Mouse (Mus musculus) megakaryocyte, adult 5-6 weeks (primary cell): ENCODE data around the gene Wdr26. TPM values are rescaled to one million over a fixed set of nuclear protein-coding genes. Genes with fewer than 3 reads are reported as not detected.

Source experiments
- total RNA-seq, 2 experiments: library from RNA; stranded (forward) in 1 of 2; stranded (reverse) in 1 of 2; fragments of 153-499, 151-499 nt in 1 of 2; fragments of 221-1000, 200-1000 nt in 1 of 2; gene quantifications; 2 replicates each; pipeline versions ENCODE4 v1.2.3 to v1.2.4; 2015 to 2017

Wdr26 gene
- total RNA-seq, 2 experiments from 2014 or later: 235 to 258 TPM

Other genes starting within 250 kb of the Wdr26 start
- gene Ephx1, start 191.1 kb downstream of the Wdr26 start, total RNA-seq (2015): 1.3 and 2.4 TPM in 2 replicates
- 1.3 and 2.1 TPM in 2 replicates for gene Ephx1, start 191.1 kb downstream of the Wdr26 start, total RNA-seq (2017)
- not detected in 2 replicates for gene 9130409I23Rik, start 160.8 kb downstream of the Wdr26 start, total RNA-seq (2015)
- gene 9130409I23Rik, start 160.8 kb downstream of the Wdr26 start, total RNA-seq (2017): not detected in 2 replicates
- 19.8 and 22.7 TPM in 2 replicates for gene Nvl, start 67.8 kb downstream of the Wdr26 start, total RNA-seq (2015)
- 14.0 and 18.1 TPM in 2 replicates for gene Nvl, start 67.8 kb downstream of the Wdr26 start, total RNA-seq (2017)
- 95.3 and 111 TPM in 2 replicates for gene Cnih4, start 67.3 kb downstream of the Wdr26 start, total RNA-seq (2015)
- gene Cnih4, start 67.3 kb downstream of the Wdr26 start, total RNA-seq (2017): 147 and 148 TPM in 2 replicates
- gene Cnih3, start 140.6 kb upstream of the Wdr26 start, total RNA-seq (2015): not detected in 2 replicates
- not detected in 2 replicates for gene Cnih3, start 140.6 kb upstream of the Wdr26 start, total RNA-seq (2017)